Mouse (Mus musculus): ENCODE measurements at regions not wholly inside any gene's neighbourhood (a gene's known extent, or its start where the extent isn't known, plus 50 kb on each side); places are given as distances from the start of the nearest gene placed in this dataset.

GRCm38 (mm10) chr12:35711549-35712070 is 176.8 kb upstream of the Ahr start:
- DNase-seq, result no peak

GRCm38 (mm10) chr12:35710323-35710722 is 175.5 kb upstream of the Ahr start:
- DNase-seq, result no peak

- DNase-seq, result no peak
Observed at GRCm38 (mm10) chr12:35703479-35703878, 168.6 kb upstream of the Ahr start.

- no peak for DNase-seq
Observed at GRCm38 (mm10) chr12:35702674-35703073, 167.8 kb upstream of the Ahr start.

- DNase-seq, result no peak
Observed at GRCm38 (mm10) chr12:35694253-35694652, 159.4 kb upstream of the Ahr start.

GRCm38 (mm10) chr12:35690914-35691313 is 156.1 kb upstream of the Ahr start:
- no peak for DNase-seq

- no peak for DNase-seq
Observed at GRCm38 (mm10) chr12:35686231-35686630, 151.4 kb upstream of the Ahr start.

- DNase-seq, result no peak
Observed at GRCm38 (mm10) chr12:35685189-35685588, 150.4 kb upstream of the Ahr start.

GRCm38 (mm10) chr12:35681864-35682449 is 147.1 kb upstream of the Ahr start:
- DNase-seq, result no peak

- DNase-seq, result no peak
Observed at GRCm38 (mm10) chr12:35679903-35680302, 145.1 kb upstream of the Ahr start.

- DNase-seq, result no peak
Observed at GRCm38 (mm10) chr12:35679025-35679424, 144.2 kb upstream of the Ahr start.

- peak; percentile 80 for DNase-seq
Observed at GRCm38 (mm10) chr12:35674487-35674886, 139.6 kb upstream of the Ahr start.

GRCm38 (mm10) chr12:35670980-35671379 is 136.1 kb upstream of the Ahr start:
- DNase-seq, result no peak

- DNase-seq, result no peak
Observed at GRCm38 (mm10) chr12:35668716-35669115, 133.9 kb upstream of the Ahr start.

GRCm38 (mm10) chr12:35667705-35668104 is 132.9 kb upstream of the Ahr start:
- no peak for DNase-seq

GRCm38 (mm10) chr12:35667218-35667617 is 132.4 kb upstream of the Ahr start:
- no peak for DNase-seq

- no peak for DNase-seq
Observed at GRCm38 (mm10) chr12:35666062-35666461, 131.2 kb upstream of the Ahr start.

GRCm38 (mm10) chr12:35663062-35663461 is 128.2 kb upstream of the Ahr start:
- DNase-seq, result no peak

GRCm38 (mm10) chr12:35656563-35656962 is 121.7 kb upstream of the Ahr start:
- DNase-seq, result no peak

- no peak for DNase-seq
Observed at GRCm38 (mm10) chr12:35649772-35650171, 114.9 kb upstream of the Ahr start.

GRCm38 (mm10) chr12:35642473-35642872 is 107.6 kb upstream of the Ahr start:
- no peak for DNase-seq

GRCm38 (mm10) chr12:35641741-35642140 is 106.9 kb upstream of the Ahr start:
- no peak for DNase-seq

GRCm38 (mm10) chr12:35640911-35641345 is 106.1 kb upstream of the Ahr start:
- DNase-seq, result no peak

GRCm38 (mm10) chr12:35623484-35623883 is 88.6 kb upstream of the Ahr start:
- no peak for DNase-seq

- no peak for DNase-seq
Observed at GRCm38 (mm10) chr12:35614885-35615284, 80.0 kb upstream of the Ahr start.
